Comparison of ENCODE assay signal across 8 mouse cellular contexts in genomic region chr17:27134187-27134586, GRCm38 (mm10). TPM values are rescaled to one million over a fixed set of nuclear protein-coding genes. Genes with fewer than 3 reads are reported as not detected.
DNase-seq lines count a peak whose midpoint lies in the region; ATAC-seq and TF ChIP-seq lines count a peak whose summit lies in the region.

No protein-coding gene starts in this region.

- peak overlapping the region; percentile 66 for H3K4me2 ChIP-seq in lung, embryonic 16.5 days (ENCODE audit: low read depth, low read length)
- H3K4me2 ChIP-seq in forebrain, embryonic 11.5 days (ENCODE audit: low read depth, low read length, severe bottlenecking) = peak overlapping the region; percentile 49

- 16% methylated on average over 9 of the region's 9 CpGs for WGBS in lung, embryonic 16.5 days
- WGBS in forebrain, embryonic 11.5 days = 40% methylated on average over 9 of the region's 9 CpGs
- 14% methylated on average over 9 of the region's 9 CpGs for WGBS in olfactory bulb, adult 2 months

- no peak overlapping the region for H3K27ac ChIP-seq in lung, embryonic 16.5 days (ENCODE audit: low read length)
- H3K27ac ChIP-seq in forebrain, embryonic 11.5 days (ENCODE audit: low read depth, low read length) = no peak overlapping the region
- peak overlapping the region; percentile 63 for H3K27ac ChIP-seq in olfactory bulb, adult 2 months (ENCODE audit: insufficient read depth, low read depth, low read length)

- peak overlapping the region; percentile 82 for H3K4me3 ChIP-seq in lung, embryonic 16.5 days (ENCODE audit: low read length)
- peak overlapping the region; percentile 64 for H3K4me3 ChIP-seq in forebrain, embryonic 11.5 days (ENCODE audit: low read depth, low read length)
- H3K4me3 ChIP-seq in olfactory bulb, adult 2 months (ENCODE audit: insufficient read depth, low read depth, low read length) = peak overlapping the region; percentile 63

- H3K27me3 ChIP-seq in lung, embryonic 16.5 days (ENCODE audit: control insufficient read depth, insufficient read depth, low read depth, low read length) = no peaks in the 10 kb centered on the region; the same call in 1 of the 2 replicates
- H3K27me3 ChIP-seq in forebrain, embryonic 11.5 days (ENCODE audit: control insufficient read depth, insufficient read depth, low read length) = no peaks in the 10 kb centered on the region

- ATAC-seq in lung, embryonic 16.5 days (ENCODE audit: low read depth) = peak; percentile 11
- peak; percentile 9; the same call in 1 of the 2 replicates for ATAC-seq in forebrain, embryonic 11.5 days (replicated peaks; ENCODE audit: low FRiP score)

- TF ChIP-seq CTCF in olfactory bulb, adult 2 months (IDR thresholded peaks at IDR 0.05; ENCODE audit: insufficient read depth, low read depth, low read length) = no peak

- H3K9ac ChIP-seq in lung, embryonic 16.5 days (ENCODE audit: low read length) = peak overlapping the region; percentile 69
- peak overlapping the region; percentile 79 for H3K9ac ChIP-seq in forebrain, embryonic 11.5 days (ENCODE audit: low read length)

- H3K9me3 ChIP-seq in lung, embryonic 16.5 days (ENCODE audit: control insufficient read depth, low read length) = no peaks in the 10 kb centered on the region
- H3K9me3 ChIP-seq in forebrain, embryonic 11.5 days (ENCODE audit: control insufficient read depth, low read length) = no peaks in the 10 kb centered on the region

- no peak for TF ChIP-seq POLR2A in olfactory bulb, adult 2 months (IDR thresholded peaks at IDR 0.05; ENCODE audit: insufficient read depth, low read depth, low read length)

- H3K4me1 ChIP-seq in lung, embryonic 16.5 days (replicated peaks; ENCODE audit: control insufficient read depth, insufficient read depth, low read length) = peaks cover 10% of the 10 kb centered on the region
- peaks cover 18% of the 10 kb centered on the region for H3K4me1 ChIP-seq in forebrain, embryonic 11.5 days (replicated peaks; ENCODE audit: control insufficient read depth, insufficient read depth, low read length)
- peaks cover 59% of the 10 kb centered on the region for H3K4me1 ChIP-seq in olfactory bulb, adult 2 months (ENCODE audit: control insufficient read depth, insufficient read depth, low read length)

- DNase-seq in lung, postnatal 36 days = no peak
- DNase-seq in forebrain, embryonic 11.5 days (ENCODE audit: low spot score) = no peak
- DNase-seq in liver = peak; percentile 40
- no peak for DNase-seq in frontal cortex, adult 2 months (ENCODE audit: extremely low spot score in 1 of 2, low spot score in 1 of 2)
- DNase-seq in yolk sac, embryonic 10.5 days (ENCODE audit: low spot score) = no peak
- no peak for DNase-seq in embryo, embryonic 10.5 days (ENCODE audit: low spot score)

- no peaks in the 10 kb centered on the region for H3K36me3 ChIP-seq in lung, embryonic 16.5 days (ENCODE audit: control insufficient read depth, insufficient read depth, low read length)
- no peaks in the 10 kb centered on the region for H3K36me3 ChIP-seq in forebrain, embryonic 11.5 days (ENCODE audit: control insufficient read depth, insufficient read depth, low read length)

RNA-seq across cellular contexts. Expression of gene Uqcc2, which starts 0.5 kb away (rescaled TPM):
- 248 and 255 TPM in 2 replicates for polyA plus RNA-seq in lung, embryonic 16.5 days (2015; fragmentation: Nextera tagmentation; extraction: Ambion mirVana)
- 330 and 336 TPM in 2 replicates for polyA plus RNA-seq in forebrain, embryonic 11.5 days (2014; fragmentation: Nextera tagmentation; extraction: Ambion mirVana)
- polyA plus RNA-seq in olfactory bulb, adult 2 months (2012; ENCODE audit: insufficient read depth, insufficient read length, low replicate concordance, missing spikeins) = not detected in 2 replicates
- polyA plus RNA-seq in frontal cortex, adult 2 months (2012; rRNA removed) = 327 and 355 TPM in 2 replicates

RNA-seq across cellular contexts. Expression of gene Ip6k3, which starts 33.4 kb away (rescaled TPM):
- polyA plus RNA-seq in lung, embryonic 16.5 days (2015; fragmentation: Nextera tagmentation; extraction: Ambion mirVana) = 0.16 and 0.43 TPM in 2 replicates
- 0.08 and 0.19 TPM in 2 replicates for polyA plus RNA-seq in forebrain, embryonic 11.5 days (2014; fragmentation: Nextera tagmentation; extraction: Ambion mirVana)
- not detected in 2 replicates for polyA plus RNA-seq in olfactory bulb, adult 2 months (2012; ENCODE audit: insufficient read depth, insufficient read length, low replicate concordance, missing spikeins)
- 1.1 and 1.3 TPM in 2 replicates for polyA plus RNA-seq in frontal cortex, adult 2 months (2012; rRNA removed)
